Mouse (Mus musculus) stomach, postnatal 0 days (tissue): ENCODE data around the gene Ndufa8. TPM values are rescaled to one million over a fixed set of nuclear protein-coding genes. Genes with fewer than 3 reads are reported as not detected.

Source experiments
- ATAC-seq: fragments of 200-750 bp; cut with Nextera tagmentation; 2 replicates; pipeline ENCODE4 v1.8.0; 2017; ENCODE audit not compliant: low FRiP score, low TSS enrichment
- DNase-seq: peaks from one replicate; pipeline ENCODE4 v3.0.0-alpha.2; 2016; ENCODE audit warnings: low spot score
- H3K27ac ChIP-seq: fragments of 300-500 bp; sonication (generic); replicated peaks from 2 replicates; pipeline ENCODE4 v1.5.1; 2014; ENCODE audit warnings: mild to moderate bottlenecking, control low read depth
- H3K27me3 ChIP-seq: fragments of 300-500 bp; sonication (generic); 2 replicates; pipeline ENCODE4 v1.6.1; 2014; ENCODE audit warnings: low read length; ENCODE audit not compliant: control insufficient read depth, insufficient read depth
- H3K36me3 ChIP-seq: fragments of 300-500 bp; sonication (generic); 2 replicates; pipeline ENCODE4 v1.6.1; 2014; ENCODE audit warnings: low read length, mixed read lengths; ENCODE audit not compliant: control insufficient read depth, insufficient read depth
- H3K4me1 ChIP-seq: fragments of 300-500 bp; sonication (generic); replicated peaks from 2 replicates; pipeline ENCODE4 v1.6.1; 2014; ENCODE audit warnings: antibody characterized with exemption; ENCODE audit not compliant: control insufficient read depth, insufficient read depth
- H3K4me2 ChIP-seq: fragments of 300-500 bp; sonication (generic); replicated peaks from 2 replicates; pipeline ENCODE4 v1.6.1; 2014; ENCODE audit warnings: low read depth, mild to moderate bottlenecking, control low read depth, moderate library complexity
- H3K4me3 ChIP-seq: fragments of 300-500 bp; sonication (generic); 2 replicates; pipeline ENCODE4 v1.5.1; 2014; ENCODE audit warnings: low read depth, low read length, control low read depth
- H3K9ac ChIP-seq: fragments of 300-500 bp; sonication (generic); 2 replicates; pipeline ENCODE4 v1.6.1; 2014; ENCODE audit warnings: mild to moderate bottlenecking, low read length, control low read depth, mixed read lengths
- H3K9me3 ChIP-seq: fragments of 300-500 bp; sonication (generic); 2 replicates; pipeline ENCODE4 v1.6.1; 2016; ENCODE audit warnings: low read length; ENCODE audit not compliant: control insufficient read depth
- CTCF ChIP-seq: IDR thresholded peaks from 2 replicates; pipeline ENCODE4 v1.5.1; 2016; ENCODE audit warnings: antibody characterized with exemption, low read depth, mild to moderate bottlenecking, moderate library complexity
- EP300 ChIP-seq: optimal IDR thresholded peaks from 2 replicates; pipeline ENCODE3; 2016; ENCODE audit warnings: antibody characterized with exemption
- WGBS: fragments of 180-500 bp; shearing (Covaris S2); extraction: QIAGEN DNeasy Blood & Tissue Kit; methylation state at CpG from one replicate; pipeline ENCODE4 v1.1.7; 2014; 5-methylcytosine and 5-hydroxymethylcytosine counted together
- polyA plus RNA-seq: library from polyadenylated mRNA; unstranded; fragments of >200 nt; fragmentation: Nextera tagmentation; extraction: Ambion mirVana; gene quantifications from 2 replicates; pipeline ENCODE4 v1.2.1, GENCODE M21; 2015

Gene Ndufa8
- polyA plus RNA-seq: 237 and 242 TPM in 2 replicates

- H3K9ac ChIP-seq: peak within 1 kb of the TSS; percentile 88
- no peaks in the 10 kb centered on the region for H3K27me3 ChIP-seq
- peaks cover 3% of the 10 kb centered on the region; the same call in 1 of the 2 replicates for H3K4me1 ChIP-seq
- H3K36me3 ChIP-seq: no peaks in the 10 kb centered on the region
- ATAC-seq: peak; percentile 96
- no peaks in the 10 kb centered on the region for H3K9me3 ChIP-seq
- H3K4me2 ChIP-seq: peak within 1 kb of the TSS; percentile 70
- WGBS: under 1% methylated on average over 44 of the region's 44 CpGs
- H3K27ac ChIP-seq: peak within 1 kb of the TSS; percentile 73
- peak; percentile 97 for DNase-seq
- TF ChIP-seq CTCF (no peak), EP300 (no peak)
- peak within 1 kb of the TSS; percentile 72 for H3K4me3 ChIP-seq
Measured at GRCm38 (mm10) chr2:36048748-36049566, at the start of gene Ndufa8, which contains the start of gene Morn5. Gene Ndufa8, minus strand, starts transcription at chr2:36049406. Gene Morn5, plus strand, starts transcription at chr2:36049458.

- Histone ChIP-seq H3K9me3 (no peaks in the 10 kb centered on the region), H3K4me1 (no peaks in the 10 kb centered on the region), H3K36me3 (no peaks in the 10 kb centered on the region), H3K27me3 (peaks cover 39% of the 10 kb centered on the region; the same call in 1 of the 2 replicates), H3K27ac (no peak overlapping the region), H3K4me3 (no peak overlapping the region), H3K9ac (no peak overlapping the region), H3K4me2 (no peak overlapping the region)
- no peak for ATAC-seq
- TF ChIP-seq CTCF (no peak), EP300 (no peak)
- no peak for DNase-seq
- WGBS: 16% methylated on average over 5 of the region's 5 CpGs
Measured at GRCm38 (mm10) chr2:36098021-36098420, 48.8 kb upstream of the Ndufa8 start.

- WGBS: 11% methylated on average over 18 of the region's 18 CpGs
- no peaks in the 10 kb centered on the region for H3K4me1 ChIP-seq
- DNase-seq (no peak), ATAC-seq (no peak)
- no peak overlapping the region for H3K4me2 ChIP-seq
- no peak overlapping the region for H3K9ac ChIP-seq
- no peaks in the 10 kb centered on the region for H3K9me3 ChIP-seq
- H3K4me3 ChIP-seq: no peak overlapping the region
- TF ChIP-seq EP300: no peak
- H3K36me3 ChIP-seq: no peaks in the 10 kb centered on the region
- H3K27ac ChIP-seq: no peak overlapping the region
- H3K27me3 ChIP-seq: peaks cover 35% of the 10 kb centered on the region; the same call in 1 of the 2 replicates
Measured at GRCm38 (mm10) chr2:36097129-36097815, 48.1 kb upstream of the Ndufa8 start.

GRCm38 (mm10) chr2:36093914-36094475, 44.8 kb upstream of the Ndufa8 start:
- no peak overlapping the region for H3K9ac ChIP-seq
- 10% methylated on average over 31 of the region's 31 CpGs for WGBS

GRCm38 (mm10) chr2:36093301-36093700, 44.1 kb upstream of the Ndufa8 start:
- ATAC-seq: no peak
- Histone ChIP-seq H3K9me3 (no peaks in the 10 kb centered on the region), H3K36me3 (no peaks in the 10 kb centered on the region), H3K27me3 (peaks cover 29% of the 10 kb centered on the region; the same call in 1 of the 2 replicates), H3K4me1 (0 out of 2 replicates have a peak, but pooled peaks cover 3% of the 10 kb centered on the region), H3K9ac (no peak overlapping the region), H3K4me3 (no peak overlapping the region), H3K4me2 (no peak overlapping the region), H3K27ac (no peak overlapping the region)
- 31% methylated on average over 7 of the region's 7 CpGs for WGBS
- TF ChIP-seq CTCF (no peak), EP300 (no peak)
- DNase-seq: no peak

More at GRCm38 (mm10) chr2:36093914-36094475, 44.8 kb upstream of the Ndufa8 start:
- Histone ChIP-seq H3K27ac (no peak overlapping the region), H3K27me3 (peaks cover 32% of the 10 kb centered on the region; the same call in 1 of the 2 replicates), H3K9me3 (no peaks in the 10 kb centered on the region), H3K4me1 (0 out of 2 replicates have a peak, but pooled peaks cover 3% of the 10 kb centered on the region), H3K36me3 (no peaks in the 10 kb centered on the region), H3K4me2 (no peak overlapping the region), H3K4me3 (no peak overlapping the region)
- DNase-seq (peak; percentile 21), ATAC-seq (no peak)
- TF ChIP-seq CTCF (no peak), EP300 (no peak)
